Mouse (Mus musculus) CH12.LX (cell line): ENCODE results near the gene Casp7. TPM values are rescaled to one million over a fixed set of nuclear protein-coding genes. Genes with fewer than 3 reads are reported as not detected.

Source experiments
- DNase-seq: peaks from one replicate; pipeline ENCODE4 v3.0.0-alpha.2; 2013; ENCODE audit errors: extremely low read depth
- H3K27ac ChIP-seq: 2 replicates; pipeline ENCODE4 v1.5.1; 2012; ENCODE audit warnings: low read depth, mild to moderate bottlenecking, control low read depth, moderate library complexity; ENCODE audit not compliant: insufficient read depth
- H3K27me3 ChIP-seq: replicated peaks from 2 replicates; pipeline ENCODE3; 2012; ENCODE audit warnings: inconsistent platforms
- H3K36me3 ChIP-seq, 2 experiments: replicated peaks in 1 of 2; 2 replicates each; pipeline versions ENCODE3 to v1.6.1; 2012; ENCODE audit warnings: inconsistent platforms in 1 of 2, low read length in 1 of 2, mild to moderate bottlenecking in 1 of 2, mixed read lengths in 1 of 2, moderate library complexity in 1 of 2; ENCODE audit not compliant: control insufficient read depth in 1 of 2, insufficient read depth in 1 of 2
- H3K4me1 ChIP-seq, 2 experiments: 2 replicates each; pipeline ENCODE4 v1.6.1; 2012; ENCODE audit warnings: inconsistent platforms in 1 of 2, moderate library complexity in 1 of 2; ENCODE audit not compliant: insufficient read depth in 2 of 2, control insufficient read depth in 1 of 2
- H3K4me2 ChIP-seq: 2 replicates; pipeline ENCODE4 v1.6.1; 2012; ENCODE audit warnings: low read depth, mild to moderate bottlenecking, control low read depth; ENCODE audit not compliant: poor library complexity, insufficient read depth, severe bottlenecking
- H3K4me3 ChIP-seq, 3 experiments: fragments of 150-350 bp in 1 of 3; sonication (generic) in 1 of 3; replicated peaks in 1 of 3; 2 replicates each; pipeline versions ENCODE3 to v1.5.1; 2011 to 2012; ENCODE audit warnings: low read depth in 2 of 3, low read length in 2 of 3, mild to moderate bottlenecking in 2 of 3, moderate library complexity in 2 of 3, control low read depth in 1 of 3, improper control_type of control experiment in 1 of 3, inconsistent platforms in 1 of 3, mixed read lengths in 1 of 3; ENCODE audit not compliant: poor library complexity in 1 of 3
- H3K79me2 ChIP-seq: replicated peaks from 2 replicates; pipeline ENCODE4 v1.6.1; 2012; ENCODE audit warnings: mild to moderate bottlenecking, moderate library complexity; ENCODE audit not compliant: control insufficient read depth, poor library complexity, insufficient read depth, severe bottlenecking; ENCODE audit errors: extremely low read depth
- H3K9ac ChIP-seq: 2 replicates; pipeline ENCODE4 v1.6.1; 2012; ENCODE audit warnings: low read depth, mild to moderate bottlenecking, control low read depth, moderate library complexity; ENCODE audit not compliant: insufficient read depth
- H3K9me3 ChIP-seq: replicated peaks from 2 replicates; pipeline ENCODE3; 2012; ENCODE audit warnings: low read length, inconsistent platforms, mixed read lengths
- CHD1 ChIP-seq: IDR thresholded peaks from 2 replicates; pipeline ENCODE4 v1.6.1; 2012; ENCODE audit warnings: low read depth, low read length, improper control_type of control experiment, inconsistent platforms
- CHD2 ChIP-seq: IDR thresholded peaks from 2 replicates; pipeline ENCODE4 v1.6.1; 2011; ENCODE audit warnings: low read length, improper control_type of control experiment
- ELF1 ChIP-seq: IDR thresholded peaks from 2 replicates; pipeline ENCODE4 v1.6.1; 2014; ENCODE audit warnings: low read depth, mild to moderate bottlenecking, inconsistent platforms, low read length, improper control_type of control experiment
- EP300 ChIP-seq: IDR thresholded peaks from 2 replicates; pipeline ENCODE4 v1.6.1; 2011; ENCODE audit warnings: low read length, improper control_type of control experiment
- GABPA ChIP-seq: IDR thresholded peaks from 2 replicates; pipeline ENCODE4 v1.6.1; 2012; ENCODE audit warnings: low read depth, low read length, improper control_type of control experiment, inconsistent platforms; ENCODE audit not compliant: insufficient replicate concordance
- HCFC1 ChIP-seq: IDR thresholded peaks from 2 replicates; pipeline ENCODE4 v1.6.1; 2012; ENCODE audit warnings: low read depth, mild to moderate bottlenecking, inconsistent platforms, low read length, improper control_type of control experiment
- IRF4 ChIP-seq: IDR thresholded peaks from 2 replicates; pipeline ENCODE4 v1.6.1; 2014; ENCODE audit warnings: low read depth, mild to moderate bottlenecking, inconsistent platforms, low read length, improper control_type of control experiment
- KAT2A ChIP-seq: IDR thresholded peaks from 2 replicates; pipeline ENCODE4 v1.6.1; 2012; ENCODE audit warnings: low read length, improper control_type of control experiment, inconsistent platforms; ENCODE audit not compliant: insufficient replicate concordance
- MAX ChIP-seq: IDR thresholded peaks from 2 replicates; pipeline ENCODE4 v1.6.1; 2011; ENCODE audit warnings: low read length, improper control_type of control experiment
- MAZ ChIP-seq: IDR thresholded peaks from 2 replicates; pipeline ENCODE4 v1.6.1; 2012; ENCODE audit warnings: low read depth, mild to moderate bottlenecking, inconsistent platforms, low read length, improper control_type of control experiment, moderate library complexity
- MXI1 ChIP-seq: IDR thresholded peaks from 2 replicates; pipeline ENCODE4 v1.6.1; 2011; ENCODE audit warnings: mild to moderate bottlenecking, low read depth, low read length, improper control_type of control experiment
- NELFE ChIP-seq: IDR thresholded peaks from 2 replicates; pipeline ENCODE4 v1.6.1; 2011; ENCODE audit warnings: low read depth, low read length, improper control_type of control experiment
- PAX5 ChIP-seq: IDR thresholded peaks from 2 replicates; pipeline ENCODE4 v1.6.1; 2012; ENCODE audit warnings: low read length, inconsistent platforms, mixed read lengths
- SIN3A ChIP-seq: IDR thresholded peaks from 2 replicates; pipeline ENCODE4 v1.6.1; 2012; ENCODE audit warnings: low read length, improper control_type of control experiment, inconsistent platforms
- TBP ChIP-seq: conservative IDR thresholded peaks from 2 replicates; pipeline ENCODE4 v1.6.1; 2011; ENCODE audit warnings: low read depth, low read length, improper control_type of control experiment
- TCF12 ChIP-seq: IDR thresholded peaks from 2 replicates; pipeline ENCODE4 v1.6.1; 2014; ENCODE audit warnings: low read depth, mild to moderate bottlenecking, inconsistent platforms, low read length, improper control_type of control experiment
- USF1 ChIP-seq: IDR thresholded peaks from 2 replicates; pipeline ENCODE4 v1.6.1; 2014; ENCODE audit warnings: low read depth, mild to moderate bottlenecking, inconsistent platforms, low read length, improper control_type of control experiment
- USF2 ChIP-seq: conservative IDR thresholded peaks from 2 replicates; pipeline ENCODE4 v1.6.1; 2011; ENCODE audit warnings: low read depth, low read length, improper control_type of control experiment
- ZNF384 ChIP-seq: IDR thresholded peaks from 2 replicates; pipeline ENCODE4 v1.6.1; 2012; ENCODE audit warnings: low read depth, low read length, improper control_type of control experiment, inconsistent platforms
- dilution Hi-C: fragments of 300-500 bp; cut with MboI; formaldehyde crosslinking; loops from 2 replicates; pipeline ENCODE4 v1.14.3; 2020; ENCODE audit warnings: low sequenced_read_pairs; ENCODE audit not compliant: extremely low pct_unique_long_range_greater_than_20kb, extremely low pct_ligation_motif_present
- in situ Hi-C: fragments of 300-500 bp; cut with MboI; formaldehyde crosslinking; loops from 3 replicates; pipeline ENCODE4 v1.14.3; 2019; ENCODE audit warnings: low sequenced_read_pairs, low pct_ligation_motif_present, low pct_unique_long_range_greater_than_20kb, mixed read lengths
- polyA plus RNA-seq: library from polyadenylated mRNA; unstranded; fragments of >175 nt; gene quantifications from 2 replicates; pipeline ENCODE4 v1.2.1, GENCODE M21; 2012; ENCODE audit warnings: low read depth; ENCODE audit not compliant: insufficient read length
- total RNA-seq, 2 experiments: library from RNA; depleted of rRNA; stranded (reverse); fragments of 300-350 nt in 1 of 2; fragments of >200 nt in 1 of 2; gene quantifications; 2 replicates each; pipeline ENCODE4 v1.2.3; 2012 to 2014

The Casp7 gene
- total and polyA plus RNA-seq, 3 experiments: 6.3 to 11.8 (median 6.8) TPM

DNA sequence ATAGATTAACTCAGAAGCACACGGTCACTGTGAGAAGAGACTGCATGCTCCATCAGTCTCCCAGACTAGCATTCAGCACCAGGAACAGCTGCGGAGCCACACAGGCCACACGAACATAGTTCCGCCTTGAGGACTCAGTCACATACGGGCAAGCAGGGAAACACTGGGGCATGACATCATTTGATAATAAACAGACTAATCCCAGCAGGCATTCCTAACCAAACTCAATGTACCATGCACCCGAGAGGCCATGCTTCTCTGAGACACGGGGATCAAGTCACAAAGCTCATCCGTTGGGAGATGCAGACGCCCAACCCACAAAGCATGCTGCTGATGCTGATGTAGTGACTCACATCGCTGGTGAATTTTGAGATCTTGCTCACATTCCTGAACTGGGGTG, 22.9 kb upstream of the Casp7 start:
- no peak overlapping the region for H3K4me3 ChIP-seq
- H3K27me3 ChIP-seq: no peaks in the 10 kb centered on the region
- no peak for DNase-seq
- no peak overlapping the region for H3K9ac ChIP-seq
- dilution Hi-C loops: no loop called here
- H3K27ac ChIP-seq: no peak overlapping the region
- in situ Hi-C loops: no loop called here
- H3K9me3 ChIP-seq: no peaks in the 10 kb centered on the region
- TF ChIP-seq NELFE (no peak), TBP (no peak), ELF1 (no peak), IRF4 (no peak), HCFC1 (no peak)
- no peaks in the 10 kb centered on the region for H3K79me2 ChIP-seq
- no peak overlapping the region for H3K4me2 ChIP-seq
- no peaks in the 10 kb centered on the region for H3K4me1 ChIP-seq
- no peaks in the 10 kb centered on the region for H3K36me3 ChIP-seq

DNA sequence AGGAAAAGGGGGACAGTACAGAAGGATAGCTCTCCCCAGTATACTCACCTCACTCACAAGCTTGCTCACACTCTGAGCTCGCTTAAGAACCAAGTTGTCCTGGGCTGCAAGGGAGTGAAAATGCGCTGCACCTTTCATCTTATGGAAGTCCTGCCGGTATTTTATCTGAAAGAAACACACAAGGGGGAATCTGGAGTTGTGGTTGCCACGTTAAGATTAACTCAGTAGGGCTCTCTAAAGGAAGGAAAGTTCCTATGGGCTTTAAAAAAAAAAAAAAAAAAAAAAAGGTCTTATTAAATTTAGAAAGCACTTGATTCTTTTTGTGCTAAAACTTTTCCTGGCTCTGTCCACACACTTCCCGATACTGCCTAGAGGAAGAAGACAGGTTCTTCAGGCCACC, 18.9 kb upstream of the Casp7 start:
- Histone ChIP-seq H3K4me1 (no peaks in the 10 kb centered on the region; a peak in 1 of 4 replicates), H3K4me2 (no peak overlapping the region), H3K27me3 (no peaks in the 10 kb centered on the region), H3K27ac (no peak overlapping the region), H3K4me3 (no peak overlapping the region), H3K36me3 (no peaks in the 10 kb centered on the region), H3K9me3 (no peaks in the 10 kb centered on the region), H3K79me2 (no peaks in the 10 kb centered on the region), H3K9ac (no peak overlapping the region)
- TF ChIP-seq MAZ: no peak
- no peak for TF ChIP-seq PAX5
- TF ChIP-seq MXI1: no peak
- no peak for TF ChIP-seq NELFE
- TF ChIP-seq CHD2: no peak
- TF ChIP-seq GABPA: no peak
- TF ChIP-seq ELF1: no peak
- no peak for TF ChIP-seq TCF12
- no peak for TF ChIP-seq USF2
- no peak for TF ChIP-seq MAX
- TF ChIP-seq CHD1: no peak
- no peak for TF ChIP-seq KAT2A
- no peak for TF ChIP-seq USF1
- no peak for TF ChIP-seq EP300
- no peak for TF ChIP-seq ZNF384
- TF ChIP-seq IRF4: no peak
- no peak for TF ChIP-seq HCFC1
- TF ChIP-seq SIN3A: no peak
- in situ Hi-C loops (no loop called here), dilution Hi-C loops (no loop called here)
- DNase-seq: no peak
